Mouse (Mus musculus): ENCODE measurements around the gene Atg7. TPM values are rescaled to one million over a fixed set of nuclear protein-coding genes. Genes with fewer than 3 reads are reported as not detected.

Atg7 gene
- polyA plus RNA-seq, 1 experiment, result 18.7 TPM

- Histone ChIP-seq H3K4me2 (ENCODE audit: low read depth) (peak overlapping the region; percentile 37), H3K36me3 (ENCODE audit: control insufficient read depth, insufficient read depth) (peaks cover 9% of the 10 kb centered on the region), H3ac (ENCODE audit: control insufficient read depth, insufficient read length) (no peak overlapping the region), H3K79me2 (ENCODE audit: control insufficient read depth, insufficient read depth) (peaks cover 60% of the 10 kb centered on the region), H3K27me3 (ENCODE audit: control insufficient read depth, insufficient read depth, insufficient read length) (no peaks in the 10 kb centered on the region), H3K4me3 (no peak overlapping the region)
- TF ChIP-seq REST (IDR thresholded peaks at IDR 0.05; ENCODE audit: insufficient read depth, insufficient read length) (no peak), SRF (IDR thresholded peaks at IDR 0.05; ENCODE audit: control insufficient read depth, insufficient read length, low read depth) (no peak), MYOG (IDR thresholded peaks at IDR 0.05; ENCODE audit: control insufficient read depth in 1 of 3, insufficient read depth in 1 of 3, insufficient read length in 2 of 3, low read depth in 2 of 3) (no peak), TCF12 (IDR thresholded peaks at IDR 0.05; ENCODE audit: insufficient read depth, poor library complexity, severe bottlenecking) (no peak), POLR2A (IDR thresholded peaks at IDR 0.05; ENCODE audit: insufficient read length, low read depth) (no peak), TCF3 (IDR thresholded peaks at IDR 0.05; ENCODE audit: insufficient read length, low read depth) (no peak), MAX (IDR thresholded peaks at IDR 0.05; ENCODE audit: low read depth) (no peak), USF1 (IDR thresholded peaks at IDR 0.05; ENCODE audit: low read depth) (no peak), E2F4 (IDR thresholded peaks at IDR 0.05; ENCODE audit: insufficient read depth) (no peak), CEBPB (IDR thresholded peaks at IDR 0.05; ENCODE audit: insufficient read depth, poor library complexity, severe bottlenecking) (no peak), POLR2AphosphoS2 (IDR thresholded peaks at IDR 0.05; ENCODE audit: insufficient read length, low read depth) (no peak), MYOD1 (IDR thresholded peaks at IDR 0.05; ENCODE audit: control insufficient read depth in 1 of 3, insufficient read length in 2 of 3, low read depth in 2 of 3) (no peak)
These were observed 223.7 kb downstream of the Atg7 start for GRCm38 (mm10) chr6:114866619-114867018.

GRCm38 (mm10) chr6:114868656-114869055, 225.8 kb downstream of the Atg7 start:
- Histone ChIP-seq H3K79me2 (ENCODE audit: control insufficient read depth, insufficient read depth) (peaks cover 70% of the 10 kb centered on the region), H3K27me3 (ENCODE audit: control insufficient read depth, insufficient read depth, insufficient read length) (no peaks in the 10 kb centered on the region), H3K36me3 (ENCODE audit: control insufficient read depth, insufficient read depth) (peaks cover under 1% of the 10 kb centered on the region), H3K4me2 (ENCODE audit: low read depth) (no peak overlapping the region), H3ac (ENCODE audit: control insufficient read depth, insufficient read length) (no peak overlapping the region), H3K4me3 (no peak overlapping the region)
- no peak for TF ChIP-seq TCF12 (IDR thresholded peaks at IDR 0.05; ENCODE audit: insufficient read depth, poor library complexity, severe bottlenecking)
- TF ChIP-seq USF1 (IDR thresholded peaks at IDR 0.05; ENCODE audit: low read depth), result no peak
- TF ChIP-seq REST (IDR thresholded peaks at IDR 0.05; ENCODE audit: insufficient read depth, insufficient read length), result no peak
- TF ChIP-seq TCF3 (IDR thresholded peaks at IDR 0.05; ENCODE audit: insufficient read length, low read depth), result no peak
- no peak for TF ChIP-seq CEBPB (IDR thresholded peaks at IDR 0.05; ENCODE audit: insufficient read depth, poor library complexity, severe bottlenecking)
- no peak for TF ChIP-seq MAX (IDR thresholded peaks at IDR 0.05; ENCODE audit: low read depth)
- no peak for TF ChIP-seq MYOD1 (IDR thresholded peaks at IDR 0.05; ENCODE audit: control insufficient read depth in 1 of 3, insufficient read length in 2 of 3, low read depth in 2 of 3)
- no peak for TF ChIP-seq E2F4 (IDR thresholded peaks at IDR 0.05; ENCODE audit: insufficient read depth)
- no peak for TF ChIP-seq POLR2A (IDR thresholded peaks at IDR 0.05; ENCODE audit: insufficient read length, low read depth)
- TF ChIP-seq SRF (IDR thresholded peaks at IDR 0.05; ENCODE audit: control insufficient read depth, insufficient read length, low read depth), result no peak
- TF ChIP-seq POLR2AphosphoS2 (IDR thresholded peaks at IDR 0.05; ENCODE audit: insufficient read length, low read depth), result no peak
- TF ChIP-seq MYOG (IDR thresholded peaks at IDR 0.05; ENCODE audit: control insufficient read depth in 1 of 3, insufficient read depth in 1 of 3, insufficient read length in 2 of 3, low read depth in 2 of 3), result no peak

- Histone ChIP-seq H3K4me3 (no peak overlapping the region), H3K36me3 (ENCODE audit: control insufficient read depth, insufficient read depth) (no peaks in the 10 kb centered on the region), H3K79me2 (ENCODE audit: control insufficient read depth, insufficient read depth) (peaks cover 74% of the 10 kb centered on the region), H3K4me2 (ENCODE audit: low read depth) (no peak overlapping the region), H3ac (ENCODE audit: control insufficient read depth, insufficient read length) (no peak overlapping the region), H3K27me3 (ENCODE audit: control insufficient read depth, insufficient read depth, insufficient read length) (no peaks in the 10 kb centered on the region)
- TF ChIP-seq SRF (IDR thresholded peaks at IDR 0.05; ENCODE audit: control insufficient read depth, insufficient read length, low read depth) (no peak), CEBPB (IDR thresholded peaks at IDR 0.05; ENCODE audit: insufficient read depth, poor library complexity, severe bottlenecking) (no peak), MYOG (IDR thresholded peaks at IDR 0.05; ENCODE audit: control insufficient read depth in 1 of 3, insufficient read depth in 1 of 3, insufficient read length in 2 of 3, low read depth in 2 of 3) (peak in 1 of 3 experiments; percentile 8)
These were observed 226.7 kb downstream of the Atg7 start for GRCm38 (mm10) chr6:114869501-114870076.

- TF ChIP-seq REST (IDR thresholded peaks at IDR 0.05; ENCODE audit: insufficient read depth, insufficient read length) (no peak), MYOD1 (IDR thresholded peaks at IDR 0.05; ENCODE audit: control insufficient read depth in 1 of 3, insufficient read length in 2 of 3, low read depth in 2 of 3) (peak in 2 of 3 experiments; percentile 74 to 82)
- H3ac ChIP-seq (ENCODE audit: control insufficient read depth, insufficient read length), result no peak overlapping the region
- H3K27me3 ChIP-seq (ENCODE audit: control insufficient read depth, insufficient read depth, insufficient read length), result no peaks in the 10 kb centered on the region
- no peak overlapping the region for H3K4me2 ChIP-seq (ENCODE audit: low read depth)
- no peaks in the 10 kb centered on the region for H3K36me3 ChIP-seq (ENCODE audit: control insufficient read depth, insufficient read depth)
- H3K4me3 ChIP-seq, result no peak overlapping the region
- peaks cover 80% of the 10 kb centered on the region for H3K79me2 ChIP-seq (ENCODE audit: control insufficient read depth, insufficient read depth)
These were observed 228.2 kb downstream of the Atg7 start for GRCm38 (mm10) chr6:114871010-114871660.

GRCm38 (mm10) chr6:114873808-114874137, 230.9 kb downstream of the Atg7 start:
- Histone ChIP-seq H3ac (ENCODE audit: control insufficient read depth, insufficient read length) (no peak overlapping the region), H3K36me3 (ENCODE audit: control insufficient read depth, insufficient read depth) (peaks cover 5% of the 10 kb centered on the region), H3K27me3 (ENCODE audit: control insufficient read depth, insufficient read depth, insufficient read length) (no peaks in the 10 kb centered on the region), H3K4me3 (peak overlapping the region; percentile 37), H3K4me2 (ENCODE audit: low read depth) (peak overlapping the region; percentile 97), H3K79me2 (ENCODE audit: control insufficient read depth, insufficient read depth) (peaks cover 88% of the 10 kb centered on the region)
- TF ChIP-seq SRF (IDR thresholded peaks at IDR 0.05; ENCODE audit: control insufficient read depth, insufficient read length, low read depth) (no peak), E2F4 (IDR thresholded peaks at IDR 0.05; ENCODE audit: insufficient read depth) (no peak), MAX (IDR thresholded peaks at IDR 0.05; ENCODE audit: low read depth) (no peak), POLR2A (IDR thresholded peaks at IDR 0.05; ENCODE audit: insufficient read length, low read depth) (no peak), CEBPB (IDR thresholded peaks at IDR 0.05; ENCODE audit: insufficient read depth, poor library complexity, severe bottlenecking) (no peak), MYOG (IDR thresholded peaks at IDR 0.05; ENCODE audit: control insufficient read depth in 1 of 3, insufficient read depth in 1 of 3, insufficient read length in 2 of 3, low read depth in 2 of 3) (no peak)

Data from myocyte (in vitro differentiated cells).